Mouse (Mus musculus) midbrain, embryonic 11.5 days (tissue): ENCODE data around the gene Dll1. TPM values are rescaled to one million over a fixed set of nuclear protein-coding genes. Genes with fewer than 3 reads are reported as not detected.

Source experiments
- ATAC-seq: fragments of 200-750 bp; cut with Nextera tagmentation; 2 replicates; pipeline ENCODE4 v1.8.0; 2017; ENCODE audit warnings: moderate TSS enrichment, moderate library complexity; ENCODE audit not compliant: low FRiP score
- DNase-seq: peaks from one replicate; pipeline ENCODE4 v3.0.0; 2015; ENCODE audit warnings: low spot score; ENCODE audit errors: missing footprints
- H3K27ac ChIP-seq: fragments of 300-500 bp; sonication (generic); 2 replicates; pipeline ENCODE4 v1.5.1; 2014; ENCODE audit warnings: low read depth, low read length
- H3K27me3 ChIP-seq: fragments of 300-500 bp; sonication (generic); 2 replicates; pipeline ENCODE4 v1.6.1; 2014; ENCODE audit warnings: mild to moderate bottlenecking, low read length, moderate library complexity, mixed read lengths; ENCODE audit not compliant: control insufficient read depth, insufficient read depth
- H3K36me3 ChIP-seq: fragments of 300-500 bp; sonication (generic); 2 replicates; pipeline ENCODE4 v1.6.1; 2014; ENCODE audit warnings: mild to moderate bottlenecking, low read length, moderate library complexity, mixed read lengths; ENCODE audit not compliant: control insufficient read depth, insufficient read depth
- H3K4me1 ChIP-seq: fragments of 300-500 bp; sonication (generic); 2 replicates; pipeline ENCODE4 v1.6.1; 2014; ENCODE audit warnings: low read length; ENCODE audit not compliant: control insufficient read depth, insufficient read depth
- H3K4me2 ChIP-seq: fragments of 300-500 bp; sonication (generic); 2 replicates; pipeline ENCODE4 v1.6.1; 2014; ENCODE audit warnings: mild to moderate bottlenecking, moderate library complexity
- H3K4me3 ChIP-seq: fragments of 300-500 bp; sonication (generic); 2 replicates; pipeline ENCODE4 v1.5.1; 2014; ENCODE audit warnings: low read depth, low read length
- H3K9ac ChIP-seq: fragments of 300-500 bp; sonication (generic); 2 replicates; pipeline ENCODE4 v1.6.1; 2014; ENCODE audit warnings: low read length
- H3K9me3 ChIP-seq: fragments of 300-500 bp; sonication (generic); 2 replicates; pipeline ENCODE4 v1.6.1; 2016; ENCODE audit warnings: low read length; ENCODE audit not compliant: control insufficient read depth
- WGBS: fragments of 180-500 bp; shearing (Covaris S2); extraction: QIAGEN DNeasy Blood & Tissue Kit; methylation state at CpG from one replicate; pipeline ENCODE4 v1.1.7; 2014; 5-methylcytosine and 5-hydroxymethylcytosine counted together
- polyA plus RNA-seq: library from polyadenylated mRNA; unstranded; fragments of >200 nt; fragmentation: Nextera tagmentation; extraction: Ambion mirVana; gene quantifications from 2 replicates; pipeline ENCODE4 v1.2.1, GENCODE M21; 2014

Dll1 gene
- polyA plus RNA-seq, 1 experiment from 2014 or later = 68.6 TPM

DNA sequence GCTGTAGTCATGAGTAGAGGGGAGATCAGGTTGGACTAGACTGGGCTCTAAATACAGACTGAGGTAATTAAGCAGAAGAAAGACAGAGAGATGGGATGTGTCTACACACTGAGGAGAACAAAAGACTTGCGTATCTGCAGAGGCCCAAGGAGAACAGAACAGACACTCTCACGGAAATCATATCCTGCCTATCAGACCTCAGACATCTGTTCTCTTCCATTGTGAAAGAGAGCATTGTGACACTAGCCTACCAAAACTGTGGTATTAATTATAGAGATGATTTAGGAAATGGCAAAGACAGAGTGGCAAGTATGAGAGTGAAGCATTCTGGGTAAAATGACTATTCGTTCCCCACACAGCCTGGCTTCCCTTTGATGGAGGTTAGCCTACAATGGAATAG is 21.6 kb downstream of the Dll1 start:
- Histone ChIP-seq H3K36me3 (no peaks in the 10 kb centered on the region), H3K4me3 (no peak overlapping the region), H3K9ac (no peak overlapping the region), H3K4me2 (no peak overlapping the region), H3K9me3 (no peaks in the 10 kb centered on the region), H3K27ac (no peak overlapping the region), H3K4me1 (no peaks in the 10 kb centered on the region), H3K27me3 (no peaks in the 10 kb centered on the region)
- no peak for DNase-seq
- ATAC-seq = no peak
- 89% methylated on average over 3 of the region's 3 CpGs for WGBS

DNA sequence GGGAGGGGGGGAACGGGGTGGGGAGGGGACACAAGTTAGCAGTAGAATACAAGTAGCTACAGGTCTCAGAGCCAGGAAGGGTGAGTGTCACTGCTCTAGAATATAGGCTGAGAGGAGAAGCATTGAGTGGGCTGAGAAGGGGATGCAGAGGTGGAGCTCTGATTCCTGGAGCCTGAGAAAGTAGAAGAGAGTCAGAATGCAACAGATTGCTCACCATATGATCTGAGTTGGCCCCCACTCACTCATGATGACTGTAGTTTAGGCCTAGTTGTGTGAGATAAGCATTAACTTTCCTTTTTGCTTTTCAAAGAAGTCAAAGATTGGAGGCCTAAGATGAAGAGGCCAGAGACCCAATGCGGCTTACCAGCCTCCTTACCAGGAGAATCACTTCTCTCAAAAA is 22.7 kb downstream of the Dll1 start:
- WGBS = 86% methylated on average over 2 of the region's 2 CpGs
- DNase-seq = no peak

DNA sequence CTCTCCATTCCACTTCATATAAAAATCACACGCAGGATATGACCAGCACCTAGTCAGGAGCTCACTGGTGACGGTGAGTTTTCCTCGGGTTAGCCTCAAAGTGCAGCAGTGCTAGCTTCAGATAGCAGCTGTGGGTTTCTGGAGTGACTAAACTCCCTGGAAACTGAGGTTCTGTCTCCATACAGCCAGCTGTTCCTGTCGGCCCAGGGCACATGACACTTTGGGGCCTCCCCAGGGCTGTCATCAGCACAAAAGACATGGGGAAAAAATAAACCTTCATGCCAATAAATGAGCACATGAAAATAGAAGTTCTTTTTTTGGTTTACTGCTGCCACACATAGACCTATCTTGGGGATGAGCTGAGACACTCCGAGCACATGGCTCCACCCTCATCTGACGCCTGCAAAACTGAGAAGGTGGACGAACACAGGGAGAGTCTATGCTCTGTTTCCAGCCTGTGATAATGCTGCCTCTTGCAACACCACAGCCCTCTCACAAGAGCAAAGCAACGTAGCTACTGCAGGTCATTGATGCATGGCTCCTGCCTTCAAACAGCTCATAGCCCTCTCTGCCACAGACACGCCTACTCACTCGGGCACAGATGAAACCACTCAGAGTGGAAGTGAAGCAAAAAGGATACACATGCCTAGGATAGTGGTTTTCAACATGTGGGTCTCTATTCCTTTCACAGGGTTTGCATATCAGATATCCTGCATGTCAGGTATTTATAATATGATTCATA is 23.6 kb downstream of the Dll1 start:
- H3K4me1 ChIP-seq = no peaks in the 10 kb centered on the region
- H3K4me3 ChIP-seq = no peak overlapping the region
- H3K9me3 ChIP-seq = no peaks in the 10 kb centered on the region
- ATAC-seq = no peak
- DNase-seq = no peak
- H3K27me3 ChIP-seq = no peaks in the 10 kb centered on the region
- H3K9ac ChIP-seq = no peak overlapping the region
- no peak overlapping the region for H3K27ac ChIP-seq
- WGBS = 81% methylated on average over 10 of the region's 10 CpGs
- H3K36me3 ChIP-seq = no peaks in the 10 kb centered on the region
- H3K4me2 ChIP-seq = no peak overlapping the region

More for the DNA sequence above, 22.7 kb downstream of the Dll1 start:
- Histone ChIP-seq H3K4me1 (no peaks in the 10 kb centered on the region), H3K4me3 (no peak overlapping the region), H3K36me3 (no peaks in the 10 kb centered on the region), H3K27me3 (no peaks in the 10 kb centered on the region), H3K9ac (no peak overlapping the region), H3K4me2 (no peak overlapping the region), H3K9me3 (no peaks in the 10 kb centered on the region), H3K27ac (no peak overlapping the region)
- ATAC-seq = no peak

GRCm38 (mm10) chr17:15350152-15350551 is 26.5 kb downstream of the Dll1 start:
- Histone ChIP-seq H3K9ac (no peak overlapping the region), H3K9me3 (no peaks in the 10 kb centered on the region), H3K4me3 (no peak overlapping the region), H3K27ac (no peak overlapping the region), H3K27me3 (no peaks in the 10 kb centered on the region), H3K36me3 (no peaks in the 10 kb centered on the region), H3K4me2 (no peak overlapping the region), H3K4me1 (no peaks in the 10 kb centered on the region)
- no peak for DNase-seq
- WGBS = 89% methylated on average over 2 of the region's 2 CpGs
- no peak for ATAC-seq

GRCm38 (mm10) chr17:15343071-15343822 is 33.4 kb downstream of the Dll1 start:
- H3K27me3 ChIP-seq = no peaks in the 10 kb centered on the region
- H3K9ac ChIP-seq = peak overlapping the region; percentile 38; the same call in 1 of the 2 replicates
- peak; percentile 95 for DNase-seq
- H3K4me1 ChIP-seq = peaks cover 17% of the 10 kb centered on the region
- H3K27ac ChIP-seq = peak overlapping the region; percentile 45; the same call in 1 of the 2 replicates
- no peaks in the 10 kb centered on the region for H3K36me3 ChIP-seq
- H3K4me2 ChIP-seq = peak overlapping the region; percentile 24
- H3K4me3 ChIP-seq = no peak overlapping the region
- ATAC-seq = peak; percentile 96
- 26% methylated on average over 14 of the region's 14 CpGs for WGBS
- no peaks in the 10 kb centered on the region for H3K9me3 ChIP-seq

DNA sequence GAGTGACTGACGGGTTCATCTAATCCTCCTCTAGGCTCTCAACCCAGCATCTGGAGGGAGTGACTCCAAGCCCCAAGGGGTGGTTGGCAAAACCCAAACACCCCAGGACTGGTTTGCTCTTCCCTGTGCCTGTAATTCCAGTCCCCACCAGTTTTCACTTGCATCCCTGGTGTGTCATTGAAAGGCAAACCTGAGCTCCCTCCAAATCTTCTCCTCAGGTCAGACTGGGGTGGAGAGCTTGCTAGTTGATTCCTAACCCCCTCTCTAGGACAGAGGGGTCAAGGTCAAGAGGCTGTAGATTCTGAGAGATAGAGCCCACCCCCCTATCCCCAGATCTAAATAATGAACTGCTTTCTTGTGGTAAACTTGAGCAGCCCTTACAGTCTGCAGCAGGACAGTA is 38.8 kb downstream of the Dll1 start:
- Histone ChIP-seq H3K4me1 (peaks cover 5% of the 10 kb centered on the region), H3K9me3 (no peaks in the 10 kb centered on the region), H3K27me3 (no peaks in the 10 kb centered on the region), H3K4me3 (no peak overlapping the region), H3K36me3 (no peaks in the 10 kb centered on the region), H3K9ac (no peak overlapping the region), H3K4me2 (no peak overlapping the region), H3K27ac (no peak overlapping the region)
- 74% methylated on average over 1 of the region's 1 CpGs for WGBS
- ATAC-seq (no peak), DNase-seq (no peak)

GRCm38 (mm10) chr17:15329740-15330318 is 46.8 kb downstream of the Dll1 start:
- no peak overlapping the region for H3K4me3 ChIP-seq
- DNase-seq (no peak), ATAC-seq (no peak)
- H3K27me3 ChIP-seq = no peaks in the 10 kb centered on the region
- H3K36me3 ChIP-seq = no peaks in the 10 kb centered on the region
- H3K4me2 ChIP-seq = no peak overlapping the region
- H3K4me1 ChIP-seq = no peaks in the 10 kb centered on the region
- no peaks in the 10 kb centered on the region for H3K9me3 ChIP-seq
- WGBS = 81% methylated on average over 10 of the region's 10 CpGs
- no peak overlapping the region for H3K9ac ChIP-seq
- no peak overlapping the region for H3K27ac ChIP-seq

DNA sequence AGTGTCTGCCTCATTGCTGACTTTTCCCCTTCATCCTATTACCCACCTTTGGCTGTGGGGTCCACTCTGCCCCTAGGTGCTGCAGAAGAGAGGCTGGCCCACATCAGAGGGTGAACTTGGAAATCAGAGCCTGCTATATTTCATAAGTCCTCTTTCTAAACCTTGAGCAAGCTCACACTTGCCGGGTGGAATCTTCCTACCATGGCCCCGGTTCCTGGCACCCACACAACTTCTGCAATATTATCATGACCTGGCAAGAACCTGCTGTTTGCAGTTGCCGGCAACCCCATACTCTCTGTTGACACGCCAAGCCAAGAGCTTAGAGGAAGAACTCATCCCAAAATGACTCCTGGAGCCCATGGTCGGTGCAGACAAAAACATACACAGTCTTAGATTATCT is 49.6 kb downstream of the Dll1 start:
- Histone ChIP-seq H3K36me3 (no peaks in the 10 kb centered on the region), H3K9ac (no peak overlapping the region), H3K4me1 (no peaks in the 10 kb centered on the region), H3K27ac (no peak overlapping the region), H3K4me3 (no peak overlapping the region), H3K4me2 (no peak overlapping the region), H3K9me3 (no peaks in the 10 kb centered on the region), H3K27me3 (no peaks in the 10 kb centered on the region)
- ATAC-seq (no peak), DNase-seq (no peak)
- WGBS = 87% methylated on average over 5 of the region's 5 CpGs
